Mouse (Mus musculus): ENCODE data around the gene Ppm1m. TPM values are rescaled to one million over a fixed set of nuclear protein-coding genes. Genes with fewer than 3 reads are reported as not detected.

Ppm1m gene
- 100 to 1,000 TPM in 1 of 2 experiments, 10 to 100 TPM in 1; 60.9 to 115 TPM for polyA plus RNA-seq (2017; shearing (Covaris generic))

DNA sequence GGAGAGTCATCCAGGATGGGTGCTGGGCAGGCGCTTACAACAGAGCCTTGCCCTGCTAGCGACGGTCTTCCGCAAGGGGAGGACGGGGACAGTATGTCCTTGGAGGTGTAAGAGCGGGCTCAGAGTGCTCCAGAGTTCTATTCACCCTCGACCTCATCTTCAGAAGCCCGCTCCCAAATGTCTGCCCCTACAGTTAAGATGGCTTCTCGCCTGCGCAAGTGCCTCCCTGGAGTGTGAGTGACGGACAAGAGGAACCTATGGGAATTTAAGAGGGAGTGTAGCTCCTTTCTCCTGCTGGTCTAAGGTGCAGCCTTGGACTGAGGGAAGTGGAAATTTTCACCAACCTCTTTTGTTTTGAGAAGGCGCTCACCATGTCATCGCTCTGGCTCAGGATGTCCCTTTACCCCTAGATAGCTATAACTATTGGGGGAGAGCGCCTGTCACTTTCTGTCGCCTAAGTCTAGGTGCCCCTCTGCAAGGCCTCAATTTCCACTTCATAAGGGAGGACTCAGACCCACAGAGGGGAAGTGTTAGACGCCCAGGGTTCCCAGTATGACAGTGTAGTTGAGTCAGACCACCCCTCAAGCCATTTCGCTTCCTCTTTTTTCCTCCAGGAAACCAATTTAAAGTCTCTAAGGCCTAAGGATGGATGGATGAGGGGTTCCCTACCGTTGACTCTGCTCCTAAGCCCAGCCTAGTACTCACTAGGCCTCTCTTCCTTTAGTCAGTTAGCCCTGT is at the start of gene Ppm1m:
Gene Ppm1m (minus strand): TSS at position 212 of the 738 bp plus-strand sequence.

DNA sequence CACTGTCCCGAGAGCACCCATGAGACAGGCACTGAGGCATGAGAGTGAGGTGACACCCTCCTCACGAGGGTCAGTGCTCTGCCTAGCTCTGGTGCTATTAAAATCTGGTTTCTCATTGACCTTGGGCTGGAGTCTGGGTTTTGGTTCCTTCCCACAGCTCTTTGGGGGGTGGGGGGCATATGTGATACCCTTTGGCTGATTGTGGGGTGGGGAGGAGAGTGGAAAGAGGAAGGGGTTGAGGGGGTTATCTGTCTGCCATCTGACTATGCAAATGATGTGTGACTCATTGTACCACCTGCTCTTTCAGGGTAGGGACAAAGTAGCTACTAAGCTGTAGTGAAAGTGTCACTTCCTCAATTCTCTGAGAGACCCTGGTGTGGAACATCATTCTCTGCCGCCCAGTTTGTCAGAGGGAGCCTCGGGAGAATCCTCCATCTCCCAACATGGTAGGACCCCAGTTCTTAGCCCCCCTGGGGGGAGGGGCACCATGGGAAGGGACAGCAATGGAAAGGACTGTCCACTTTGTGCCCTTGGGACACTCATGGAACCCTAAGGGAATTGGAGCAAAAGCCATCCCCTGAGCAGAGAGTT is 22.8 kb upstream of the Ppm1m start, which contains the start of gene Tlr9:
Gene Tlr9 (plus strand): TSS at position 338 of the 591 bp plus-strand sequence.

DNA sequence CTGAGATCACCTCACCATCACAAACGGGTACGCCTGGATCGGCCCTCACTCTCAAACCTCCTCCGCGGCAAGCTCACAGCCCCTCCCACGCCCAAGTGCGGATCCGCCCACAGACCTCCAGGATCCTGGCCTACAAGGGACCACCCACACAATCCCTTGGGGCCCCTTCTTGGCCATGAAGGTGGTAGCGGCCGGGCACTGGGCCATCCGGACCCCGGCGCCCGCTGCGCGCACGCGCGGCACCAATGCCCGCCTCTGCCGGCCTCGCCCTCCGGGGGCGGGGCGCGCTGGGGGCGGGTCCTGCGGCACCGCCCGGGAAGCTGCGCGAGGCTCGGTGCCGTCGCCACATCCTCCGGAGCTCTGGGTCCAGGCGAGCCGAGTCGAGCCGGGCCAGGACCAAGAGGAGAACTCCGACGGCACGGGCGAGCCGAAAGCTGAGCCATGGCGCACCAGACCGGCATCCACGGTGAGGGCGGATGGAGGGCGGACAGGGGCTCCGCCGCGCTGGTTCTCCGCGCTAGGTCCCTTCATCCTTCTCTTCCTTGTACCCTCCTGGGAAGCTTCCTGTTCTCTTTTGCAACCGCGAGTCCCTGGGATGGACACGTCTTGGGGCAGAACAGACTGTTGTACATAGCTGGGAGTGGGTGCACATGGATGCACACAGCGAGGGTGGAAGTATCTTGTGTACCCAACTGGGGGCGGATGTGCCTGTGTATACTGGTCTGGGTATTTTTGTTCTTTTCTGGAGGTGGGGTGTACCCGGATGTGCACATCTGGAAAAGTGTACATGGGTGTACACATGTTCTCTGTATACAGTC is 3.5 kb upstream of the Ppm1m start, which contains the start of gene Twf2:
Gene Twf2 (plus strand): TSS at position 290 of the 818 bp plus-strand sequence.

DNA sequence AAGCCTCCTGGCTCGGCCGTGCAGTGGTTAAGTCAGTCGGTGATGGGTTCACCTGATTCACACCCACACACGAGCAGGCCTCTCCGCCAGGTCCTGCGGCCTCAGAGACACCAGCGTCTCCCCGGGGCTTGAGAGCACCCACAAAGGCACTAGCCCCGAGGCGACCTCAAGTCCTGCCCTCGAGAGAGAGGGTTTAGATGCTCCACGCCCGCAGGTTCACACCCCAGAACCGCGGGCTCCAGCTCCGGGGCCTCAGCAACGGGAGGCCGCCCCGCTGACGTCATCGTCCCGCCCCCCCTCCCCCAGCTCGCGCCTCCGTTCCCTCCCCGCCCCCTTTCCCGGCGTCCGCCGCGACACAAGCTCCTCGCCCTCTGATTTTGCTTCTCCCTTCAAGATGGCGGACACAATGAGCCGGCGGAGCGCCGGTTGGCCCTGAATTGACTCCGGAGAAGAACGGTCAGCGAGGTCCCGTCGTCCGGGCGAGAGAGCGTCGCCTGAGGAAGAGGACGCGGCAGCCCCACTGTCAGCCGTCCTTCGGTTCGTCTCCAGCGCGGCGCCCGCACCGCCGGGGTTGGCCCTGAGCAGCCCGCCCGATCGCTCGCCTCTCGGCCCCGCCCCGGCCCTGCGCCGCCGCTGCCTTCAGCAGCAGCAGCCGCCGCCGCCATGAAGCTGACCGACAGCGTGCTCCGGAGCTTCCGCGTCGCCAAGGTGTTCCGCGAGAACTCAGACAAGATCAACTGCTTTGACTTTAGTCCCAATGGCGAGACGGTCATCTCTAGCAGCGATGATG is 28.8 kb downstream of the Ppm1m start, which contains the start of gene Wdr82:
Gene Wdr82 (plus strand): TSS at position 373 of the 790 bp plus-strand sequence.

DNA sequence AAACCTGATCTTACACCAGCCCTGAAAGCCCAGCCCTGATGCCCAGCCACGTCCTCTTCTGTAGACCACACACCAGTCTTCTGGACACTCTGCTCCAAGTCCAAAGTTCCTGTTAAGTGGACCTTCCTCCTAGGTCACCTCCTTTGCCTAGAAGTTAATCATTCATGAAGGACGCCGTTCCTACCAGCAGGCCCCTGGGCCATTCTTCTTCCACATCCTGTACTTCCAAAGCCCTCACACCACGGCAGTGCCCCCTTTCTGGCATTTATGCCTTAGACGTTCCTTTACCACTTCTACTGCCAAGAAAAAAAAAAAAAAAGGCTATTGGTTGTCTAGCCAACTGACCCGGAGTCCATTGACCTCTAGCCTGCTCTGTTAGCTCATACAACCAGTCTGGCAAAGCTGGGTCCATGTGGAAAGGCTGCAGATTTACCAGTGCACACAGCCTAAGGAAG is 41.5 kb downstream of the Ppm1m start, which contains the start of gene Glyctk:
Gene Glyctk (minus strand): TSS at position 102 of the 455 bp plus-strand sequence.

Other genes with a start within 250 kb of the Ppm1m start
- gene Col6a5, start 239.1 kb downstream of the Ppm1m start, polyA plus RNA-seq (2017; shearing (Covaris generic)), result under 1 TPM in 1 of 2 experiments, not detected in 1; 0.10 TPM
- under 1 TPM in 1 of 2 experiments, not detected in 1; 0.04 TPM for gene Col6a4, start 103.0 kb downstream of the Ppm1m start, polyA plus RNA-seq (2017; shearing (Covaris generic))
- gene Glyctk, start 41.6 kb downstream of the Ppm1m start, polyA plus RNA-seq (2017; shearing (Covaris generic)), result 1 to 10 TPM; 4.2 to 5.8 TPM
- 10 to 100 TPM; 80.4 to 92.4 TPM for gene Wdr82, start 28.8 kb downstream of the Ppm1m start, polyA plus RNA-seq (2017; shearing (Covaris generic))
- 100 to 1,000 TPM; 264 to 286 TPM for gene Twf2, start 3.4 kb upstream of the Ppm1m start, polyA plus RNA-seq (2017; shearing (Covaris generic))
- gene Tlr9, start 22.9 kb upstream of the Ppm1m start, polyA plus RNA-seq (2017; shearing (Covaris generic)), result not detected
- 10 to 100 TPM; 31.6 to 40.0 TPM for gene Alas1, start 48.9 kb upstream of the Ppm1m start, polyA plus RNA-seq (2017; shearing (Covaris generic))
- gene Poc1a, start 81.3 kb upstream of the Ppm1m start, polyA plus RNA-seq (2017; shearing (Covaris generic)), result 1 to 10 TPM; 7.3 to 9.9 TPM
- gene Dusp7, start 168.9 kb upstream of the Ppm1m start, polyA plus RNA-seq (2017; shearing (Covaris generic)), result 10 to 100 TPM; 48.0 to 62.3 TPM
- 100 to 1,000 TPM; 570 to 948 TPM for gene Rpl29, start 229.7 kb upstream of the Ppm1m start, polyA plus RNA-seq (2017; shearing (Covaris generic))
- 10 to 100 TPM; 10.1 to 16.3 TPM for gene Acy1, start 238.6 kb upstream of the Ppm1m start, polyA plus RNA-seq (2017; shearing (Covaris generic))
- gene Abhd14b, start 247.7 kb upstream of the Ppm1m start, polyA plus RNA-seq (2017; shearing (Covaris generic)), result 1 to 10 TPM; 4.6 to 5.4 TPM
- gene Abhd14a, start 247.9 kb upstream of the Ppm1m start, polyA plus RNA-seq (2017; shearing (Covaris generic)), result 10 to 100 TPM in 1 of 2 experiments, 1 to 10 TPM in 1; 7.4 to 14.2 TPM